Mouse (Mus musculus) A20 (cell line): Measurements from ENCODE around the gene Scaf8.
A peak's percentile ranks its signal among the peaks of the same experiment; 100 is the strongest.

Source experiments
- DNase-seq: peaks from one replicate; pipeline ENCODE4 v3.0.0-alpha.2; 2011; ENCODE audit warnings: low read depth, low spot score

Scaf8 gene

GRCm38 (mm10) chr17:3207529-3208240 lies 92.9 kb downstream of the Scaf8 start:
- no peak for DNase-seq

GRCm38 (mm10) chr17:3208471-3208870 lies 93.7 kb downstream of the Scaf8 start:
- no peak for DNase-seq

DNA sequence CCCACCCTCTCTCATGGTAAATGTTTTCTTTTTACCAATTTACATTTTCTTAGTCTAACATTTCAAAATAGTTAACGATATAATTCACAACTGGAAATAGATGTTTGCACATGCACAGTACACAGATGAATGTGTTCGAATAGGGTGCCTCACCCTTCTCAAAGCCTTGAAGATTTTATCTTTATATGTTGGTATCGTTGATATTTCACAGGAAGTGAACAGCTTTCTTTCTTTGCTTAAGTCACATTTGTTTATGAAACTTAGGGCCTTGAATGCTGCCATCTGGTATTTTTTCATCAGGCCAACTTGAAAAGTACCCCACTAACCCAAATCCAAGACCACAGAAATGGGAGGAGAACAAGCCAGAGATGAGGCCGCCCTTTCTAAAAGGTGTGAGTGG lies 94.8 kb downstream of the Scaf8 start:
- no peak for DNase-seq

GRCm38 (mm10) chr17:3210134-3210533 lies 95.4 kb downstream of the Scaf8 start:
- no peak for DNase-seq

- no peak for DNase-seq
Observed at GRCm38 (mm10) chr17:3212105-3212504, 97.3 kb downstream of the Scaf8 start.

- DNase-seq: no peak
Observed at GRCm38 (mm10) chr17:3212886-3213285, 98.1 kb downstream of the Scaf8 start.

- DNase-seq: no peak
Observed at GRCm38 (mm10) chr17:3214852-3215251, 100.1 kb downstream of the Scaf8 start.

- no peak for DNase-seq
Observed at GRCm38 (mm10) chr17:3217023-3217422, 102.3 kb downstream of the Scaf8 start.

- DNase-seq: no peak
Observed at GRCm38 (mm10) chr17:3218364-3218763, 103.6 kb downstream of the Scaf8 start.

DNA sequence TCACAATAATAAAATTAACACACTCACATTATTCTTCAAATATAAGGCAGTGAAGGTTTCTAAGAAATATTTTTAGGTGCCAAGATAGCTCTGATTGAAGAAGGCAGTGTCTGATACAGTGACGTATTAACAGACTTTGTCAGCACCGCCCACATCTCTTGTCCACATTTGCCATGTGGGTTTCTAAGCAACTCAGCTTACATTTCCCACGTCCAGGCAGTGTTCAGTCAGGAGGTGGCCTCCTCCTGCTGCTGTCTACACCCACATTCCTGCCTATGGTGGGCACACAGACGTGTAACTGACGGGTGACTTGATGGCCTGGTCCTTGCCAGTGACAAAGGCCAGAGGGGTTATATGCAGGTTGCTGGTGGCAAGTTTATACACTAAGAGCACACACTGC lies 104.1 kb downstream of the Scaf8 start:
- no peak for DNase-seq

GRCm38 (mm10) chr17:3220201-3220600 lies 105.4 kb downstream of the Scaf8 start:
- DNase-seq: no peak

DNA sequence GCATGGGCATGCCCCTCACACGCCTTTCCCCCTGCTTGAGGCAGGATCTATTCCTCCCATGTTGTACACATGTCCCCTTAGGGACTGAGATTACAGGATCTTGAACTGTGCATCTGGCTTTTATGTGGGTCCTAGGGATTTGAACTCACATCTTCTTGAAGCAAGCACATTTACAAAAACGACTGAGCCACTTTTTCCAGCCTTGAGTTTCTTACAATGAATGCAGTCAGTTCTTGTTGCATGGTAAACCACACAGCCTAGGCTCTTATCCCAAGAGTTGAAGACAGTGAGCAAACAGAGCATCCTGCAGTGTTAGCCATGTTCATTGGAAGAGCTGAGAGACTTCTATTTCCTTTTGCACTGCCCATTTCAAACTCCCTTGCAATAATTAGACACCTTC lies 108.3 kb downstream of the Scaf8 start:
- no peak for DNase-seq

GRCm38 (mm10) chr17:3223721-3224120 lies 108.9 kb downstream of the Scaf8 start:
- no peak for DNase-seq

DNA sequence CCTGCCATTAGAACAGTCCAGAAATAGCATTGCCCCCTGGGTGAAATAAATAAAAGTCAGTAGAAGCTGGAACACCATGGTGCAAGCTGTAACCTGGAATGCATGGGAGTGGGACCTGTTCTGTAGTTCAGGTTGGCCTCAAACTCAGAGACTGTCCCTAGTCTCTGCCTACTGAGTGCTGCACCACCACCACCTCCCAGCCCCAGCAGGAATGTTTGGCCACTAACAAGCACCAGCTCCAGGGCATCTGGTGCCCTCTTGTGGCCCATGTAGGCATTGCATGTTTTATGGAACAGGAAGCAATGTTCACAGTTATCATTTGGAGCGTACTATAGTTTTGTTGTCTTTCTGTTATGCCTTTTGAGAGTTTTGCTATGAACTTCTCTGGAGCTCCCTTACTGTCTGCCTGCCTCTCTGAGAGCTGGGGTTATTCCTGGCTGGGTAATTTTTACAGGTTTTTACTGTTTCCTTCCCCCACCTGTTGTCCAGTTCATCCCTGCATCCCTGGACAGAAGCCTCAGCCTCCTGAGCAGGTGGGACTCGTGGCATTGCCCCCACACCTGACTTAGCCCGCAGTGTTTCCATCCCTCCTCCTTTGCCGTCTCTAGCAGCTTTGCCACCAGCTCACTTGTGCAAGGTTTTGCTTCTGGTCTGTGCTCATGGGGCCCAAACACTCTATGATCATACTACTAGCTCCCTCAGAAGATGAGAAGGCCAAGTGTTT lies 109.8 kb downstream of the Scaf8 start:
- DNase-seq: peak; percentile 72

DNA sequence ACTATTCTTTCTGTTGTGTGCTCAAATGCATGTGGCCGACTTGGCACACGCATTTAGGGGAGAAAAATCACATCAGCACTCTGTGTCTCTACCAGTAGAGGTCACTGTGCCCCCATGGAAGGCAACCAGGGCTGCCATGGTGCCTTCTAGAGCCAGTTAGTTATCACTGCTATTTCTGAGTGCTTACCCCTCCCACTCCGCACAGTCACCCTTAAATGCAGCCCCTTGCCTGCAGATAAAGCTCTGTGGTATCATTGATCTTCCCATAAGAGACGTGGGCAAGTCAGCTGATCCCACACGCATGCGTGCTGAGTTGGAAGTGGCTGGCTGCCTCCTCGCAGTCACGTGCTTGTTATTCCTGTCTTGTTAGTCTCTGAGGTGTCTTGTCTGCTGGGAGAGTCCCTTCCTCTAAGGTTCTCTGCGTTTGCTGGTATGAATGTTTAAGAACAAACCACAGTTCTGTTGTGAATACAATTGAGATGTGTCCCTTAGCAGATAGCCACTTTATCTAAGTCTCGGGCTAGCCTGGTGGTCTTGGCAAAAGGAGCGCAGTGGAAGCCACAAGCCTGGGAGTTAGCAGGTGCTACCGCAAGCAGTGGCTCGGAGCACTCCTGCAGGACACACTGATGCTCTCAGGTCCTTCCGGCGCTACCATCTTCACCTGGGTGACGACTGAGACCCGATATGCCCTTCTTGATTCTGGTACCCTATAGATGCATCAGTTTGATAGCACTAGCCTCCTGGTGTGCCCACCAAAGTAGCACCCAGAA lies 115.6 kb downstream of the Scaf8 start:
- peak; percentile 58 for DNase-seq

- DNase-seq: no peak
Observed at GRCm38 (mm10) chr17:3232626-3233025, 117.9 kb downstream of the Scaf8 start.

GRCm38 (mm10) chr17:3243672-3244071 lies 128.9 kb downstream of the Scaf8 start:
- no peak for DNase-seq

GRCm38 (mm10) chr17:3244881-3245739 lies 130.3 kb downstream of the Scaf8 start:
- DNase-seq: no peak

DNA sequence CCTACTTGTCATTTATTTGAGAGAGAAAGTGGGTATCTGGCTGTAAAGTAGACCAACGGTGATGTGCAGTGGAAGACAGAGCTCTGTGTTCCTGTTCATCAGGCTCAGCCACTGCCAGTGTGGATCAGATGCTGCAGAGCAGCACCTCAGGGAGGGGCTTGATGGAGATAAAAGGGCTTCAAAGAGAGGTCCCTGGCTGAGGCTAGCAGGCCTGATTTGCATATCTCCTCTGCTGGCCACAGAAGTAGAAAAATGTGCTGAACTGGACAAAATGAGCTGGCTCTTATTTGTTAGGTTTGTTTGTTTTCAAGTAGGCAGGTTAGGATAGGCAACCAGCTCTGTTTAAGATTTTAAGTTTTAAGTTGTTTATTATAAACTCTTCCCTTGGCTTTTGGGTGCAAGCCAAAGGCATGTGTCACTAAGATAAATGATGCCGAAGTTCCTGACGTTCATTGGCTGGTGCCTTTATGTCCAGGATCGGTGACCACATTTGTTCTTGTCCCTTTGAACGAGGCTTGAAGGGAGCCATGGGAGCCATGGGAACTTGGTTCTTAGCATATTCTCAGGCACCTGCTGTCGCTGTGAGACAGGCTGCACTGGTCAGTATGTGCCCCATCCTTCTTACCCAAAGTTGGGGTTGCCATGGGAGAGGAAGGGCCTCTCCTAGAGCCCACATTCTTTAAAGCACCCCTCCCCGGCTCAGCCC lies 132.0 kb downstream of the Scaf8 start:
- DNase-seq: peak; percentile 10
